Mouse (Mus musculus): ENCODE results near the gene Kpna1. TPM values are rescaled to one million over a fixed set of nuclear protein-coding genes. Genes with fewer than 3 reads are reported as not detected.
A peak's percentile ranks its signal among the peaks of the same experiment; 100 is the strongest.

The Kpna1 gene
- total and polyA plus RNA-seq, 3 experiments, result 24.5 to 34.9 TPM; not detected in 1

DNA sequence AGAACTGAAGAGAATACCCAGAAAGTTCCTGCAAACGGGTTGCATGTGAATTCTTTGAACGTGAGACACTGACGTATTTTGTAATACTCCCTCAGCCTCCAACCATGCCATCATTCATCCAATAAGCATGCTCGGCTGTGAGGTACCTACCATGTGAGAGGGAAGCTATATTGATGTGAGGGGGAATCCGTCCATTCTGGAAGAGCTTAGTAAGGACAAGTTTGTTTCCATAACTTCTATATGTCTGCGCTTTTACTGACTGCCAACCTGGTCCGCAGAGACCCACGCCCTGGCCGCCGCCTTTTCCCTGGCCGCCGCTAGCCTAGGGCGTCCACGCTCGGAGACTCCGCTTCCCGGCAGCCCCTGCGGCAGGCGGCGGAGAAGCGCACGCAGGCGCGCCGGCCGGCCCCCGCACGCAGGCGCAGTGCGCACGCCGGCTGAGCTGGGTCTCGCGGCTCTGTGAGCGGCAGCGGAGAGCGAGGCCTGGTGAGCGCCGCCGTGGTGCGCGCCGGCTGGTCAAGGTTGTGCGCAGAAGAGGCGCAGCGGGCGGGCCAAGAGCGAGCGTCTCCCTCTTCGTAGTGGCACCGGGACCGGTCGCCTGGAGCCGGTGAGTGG, 4.5 kb downstream of the Kpna1 start (continued):
- TF ChIP-seq HCFC1 (IDR thresholded peaks at IDR 0.05; ENCODE audit: low read depth, low read length) (peak; percentile 85), BHLHE40 (IDR thresholded peaks at IDR 0.05; ENCODE audit: borderline replicate concordance, low read depth, low read length) (peak; percentile 46; the same call in 1 of the 2 replicates), MEF2A (IDR thresholded peaks at IDR 0.05; ENCODE audit: extremely low read depth, insufficient replicate concordance, low read depth, low read length, poor library complexity, severe bottlenecking) (no peak), TCF12 (IDR thresholded peaks at IDR 0.05; ENCODE audit: low read depth, low read length) (peak; percentile 68), RCOR1 (IDR thresholded peaks at IDR 0.05; ENCODE audit: low read depth, low read length) (no peak), ZC3H11A (IDR thresholded peaks at IDR 0.05; ENCODE audit: low read depth, low read length) (no peak), ZKSCAN1 (IDR thresholded peaks at IDR 0.05; ENCODE audit: low read depth, low read length) (no peak), ETS1 (IDR thresholded peaks at IDR 0.05; ENCODE audit: low read depth, low read length) (no peak; the same call in 1 of the 2 replicates), MAZ (IDR thresholded peaks at IDR 0.05; ENCODE audit: low read depth, low read length) (0 out of 2 replicates have a peak, but pooled peaks have one; percentile 53), POLR2A (IDR thresholded peaks at IDR 0.05; ENCODE audit: control insufficient read depth in 1 of 2, insufficient read depth in 1 of 2, low read depth in 1 of 2, low read length in 2 of 2, poor library complexity in 1 of 2) (peak; percentile 88 to 92), CTCF (IDR thresholded peaks at IDR 0.05 in 2 of 3, conservative IDR thresholded peaks at IDR 0.05 in 1 of 3; ENCODE audit: control insufficient read depth in 1 of 3, insufficient read depth in 1 of 3, low read depth in 2 of 3, low read length in 3 of 3, poor library complexity in 1 of 3, severe bottlenecking in 1 of 3) (no peak), ZMIZ1 (IDR thresholded peaks at IDR 0.05; ENCODE audit: low read depth, low read length) (0 out of 2 replicates have a peak, but pooled peaks have one; percentile 21), SMC3 (IDR thresholded peaks at IDR 0.05; ENCODE audit: low read depth, low read length) (no peak), MYC (IDR thresholded peaks at IDR 0.05; ENCODE audit: low read depth, low read length) (peak; percentile 92), RAD21 (IDR thresholded peaks at IDR 0.05; ENCODE audit: low read depth, low read length) (no peak)

DNA sequence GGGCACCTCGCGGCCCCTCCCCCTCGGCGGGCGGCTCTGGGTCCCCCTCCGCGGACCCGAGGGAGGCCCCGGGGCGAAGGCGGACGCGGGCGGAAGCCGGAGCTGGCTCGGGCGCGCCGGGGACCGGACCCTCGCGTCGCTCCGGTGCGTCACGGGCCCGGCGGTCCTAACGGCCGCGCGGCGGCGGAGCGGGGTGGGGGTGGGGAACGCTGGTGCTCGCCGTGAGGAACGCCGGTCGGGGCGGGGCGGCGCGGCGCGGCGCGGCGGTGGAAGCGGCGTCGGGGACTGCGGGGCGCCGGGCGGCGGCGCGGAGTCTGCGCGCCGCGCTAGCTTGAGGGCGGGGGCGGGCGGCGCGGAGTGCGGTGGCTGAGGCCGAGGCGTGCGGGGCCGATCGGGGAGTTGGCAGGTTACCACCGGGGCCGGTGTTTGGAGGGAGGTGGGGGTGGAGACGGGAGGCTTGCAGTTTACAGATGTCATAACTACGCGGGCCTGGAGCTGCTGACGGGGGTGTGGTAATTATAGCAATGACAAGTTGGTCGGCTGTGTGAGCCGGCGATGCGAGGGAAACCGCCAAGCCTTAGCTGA, 5.1 kb downstream of the Kpna1 start:
- Histone ChIP-seq H3K79me2 (ENCODE audit: control insufficient read depth, insufficient read depth, low read length, poor library complexity) (peaks cover 47% of the 10 kb centered on the region), H3K27ac (ENCODE audit: control insufficient read depth, low read depth, low read length) (peak overlapping the region; percentile 92), H3K27me3 (ENCODE audit: control insufficient read depth in 1 of 2, insufficient read depth in 2 of 2, low read length in 2 of 2) (no peaks in the 10 kb centered on the region), H3K9ac (ENCODE audit: control insufficient read depth, low read depth, low read length, poor library complexity, severe bottlenecking) (peak overlapping the region; percentile 95), H3K9me3 (replicated peaks; ENCODE audit: insufficient read depth, low read length) (no peaks in the 10 kb centered on the region), H3K4me1 (ENCODE audit: control insufficient read depth in 1 of 2, insufficient read depth in 2 of 2, low read length in 2 of 2) (peaks cover 9 to 14% of the 10 kb centered on the region in 2 experiments), H3K36me3 (ENCODE audit: control insufficient read depth in 1 of 2, insufficient read depth in 2 of 2, low read length in 2 of 2) (peaks cover 0 to 38% of the 10 kb centered on the region in 2 experiments; a peak in 2 of 4 replicates), H3K4me3 (ENCODE audit: control insufficient read depth in 1 of 2, insufficient read depth in 1 of 2, low read depth in 2 of 2, low read length in 2 of 2) (peak overlapping the region; percentile 78 to 94)
- TF ChIP-seq E2F4 (IDR thresholded peaks at IDR 0.05; ENCODE audit: borderline replicate concordance, low read depth, low read length), result no peak
- TF ChIP-seq SIN3A (IDR thresholded peaks at IDR 0.05; ENCODE audit: low read length), result no peak
- TF ChIP-seq TCF12 (IDR thresholded peaks at IDR 0.05; ENCODE audit: low read depth, low read length), result no peak
- TF ChIP-seq MEF2A (IDR thresholded peaks at IDR 0.05; ENCODE audit: extremely low read depth, insufficient replicate concordance, low read depth, low read length, poor library complexity, severe bottlenecking), result no peak
- TF ChIP-seq CHD1 (IDR thresholded peaks at IDR 0.05; ENCODE audit: low read depth, low read length), result no peak
- TF ChIP-seq ELF1 (IDR thresholded peaks at IDR 0.05; ENCODE audit: low read depth, low read length), result no peak
- TF ChIP-seq POLR2AphosphoS2 (IDR thresholded peaks at IDR 0.05; ENCODE audit: low read length), result no peak
- no peak for TF ChIP-seq MAX (IDR thresholded peaks at IDR 0.05; ENCODE audit: low read length)
- TF ChIP-seq CHD2 (IDR thresholded peaks at IDR 0.05; ENCODE audit: low read length), result no peak
- no peak for TF ChIP-seq JUND (IDR thresholded peaks at IDR 0.05; ENCODE audit: low read depth, low read length)
- TF ChIP-seq MYB (IDR thresholded peaks at IDR 0.05; ENCODE audit: low read depth, low read length), result no peak
- no peak; the same call in 1 of the 2 replicates for TF ChIP-seq MXI1 (IDR thresholded peaks at IDR 0.05; ENCODE audit: low read depth, low read length)
- TF ChIP-seq MAZ (IDR thresholded peaks at IDR 0.05; ENCODE audit: low read depth, low read length), result no peak
- no peak for TF ChIP-seq MYC (IDR thresholded peaks at IDR 0.05; ENCODE audit: low read depth, low read length)
- DNase-seq (ENCODE audit: low read depth, low spot score), result peak; percentile 79
